Mouse (Mus musculus) kidney, embryonic 15.5 days (tissue): Measurements from ENCODE around the gene Neurl2. TPM values are rescaled to one million over a fixed set of nuclear protein-coding genes. Genes with fewer than 3 reads are reported as not detected.
"Not testable (repeated sequence)": the region's sequence is repeated elsewhere in the genome, so short reads cannot be mapped to it uniquely, and the experiment has no call there.

Experiments
- ATAC-seq: fragments of 200-750 bp; cut with Nextera tagmentation; replicated peaks from 2 replicates; pipeline ENCODE4 v1.8.0; 2017; ENCODE audit warnings: moderate TSS enrichment; ENCODE audit not compliant: low FRiP score
- H3K27ac ChIP-seq: fragments of 300-500 bp; sonication (generic); 2 replicates; pipeline ENCODE4 v1.5.1; 2015; ENCODE audit warnings: mild to moderate bottlenecking, inconsistent platforms
- H3K27me3 ChIP-seq: fragments of 300-500 bp; sonication (generic); 2 replicates; pipeline ENCODE4 v1.6.1; 2015; ENCODE audit warnings: inconsistent platforms
- H3K36me3 ChIP-seq: fragments of 300-500 bp; sonication (generic); 2 replicates; pipeline ENCODE4 v1.6.1; 2015; ENCODE audit warnings: inconsistent platforms
- H3K4me1 ChIP-seq: fragments of 300-500 bp; sonication (generic); 2 replicates; pipeline ENCODE4 v1.6.1; 2015; ENCODE audit warnings: inconsistent platforms
- H3K4me2 ChIP-seq: fragments of 300-500 bp; sonication (generic); 2 replicates; pipeline ENCODE4 v1.6.1; 2015; ENCODE audit warnings: moderate library complexity, mild to moderate bottlenecking, inconsistent platforms
- H3K4me3 ChIP-seq: fragments of 300-500 bp; sonication (generic); replicated peaks from 2 replicates; pipeline ENCODE4 v1.5.1; 2015; ENCODE audit warnings: mild to moderate bottlenecking, inconsistent platforms
- H3K9ac ChIP-seq: fragments of 300-500 bp; sonication (generic); 2 replicates; pipeline ENCODE4 v1.6.1; 2015; ENCODE audit warnings: mild to moderate bottlenecking, inconsistent platforms
- H3K9me3 ChIP-seq: fragments of 300-500 bp; sonication (generic); replicated peaks from 2 replicates; pipeline ENCODE4 v1.6.1; 2016; ENCODE audit warnings: inconsistent platforms
- WGBS: fragments of 180-500 bp; shearing (Covaris S2); methylation state at CpG from one replicate; pipeline ENCODE4 v1.1.7; 2015; ENCODE audit warnings: mixed read lengths; 5-methylcytosine and 5-hydroxymethylcytosine counted together
- polyA plus RNA-seq: library from polyadenylated mRNA; unstranded; fragments of >200 nt; fragmentation: Nextera tagmentation; extraction: Ambion mirVana; gene quantifications from 2 replicates; pipeline ENCODE4 v1.2.1, GENCODE M21; 2015

Neurl2 gene
- polyA plus RNA-seq, 1 experiment from 2014 or later, result 8.9 TPM

DNA sequence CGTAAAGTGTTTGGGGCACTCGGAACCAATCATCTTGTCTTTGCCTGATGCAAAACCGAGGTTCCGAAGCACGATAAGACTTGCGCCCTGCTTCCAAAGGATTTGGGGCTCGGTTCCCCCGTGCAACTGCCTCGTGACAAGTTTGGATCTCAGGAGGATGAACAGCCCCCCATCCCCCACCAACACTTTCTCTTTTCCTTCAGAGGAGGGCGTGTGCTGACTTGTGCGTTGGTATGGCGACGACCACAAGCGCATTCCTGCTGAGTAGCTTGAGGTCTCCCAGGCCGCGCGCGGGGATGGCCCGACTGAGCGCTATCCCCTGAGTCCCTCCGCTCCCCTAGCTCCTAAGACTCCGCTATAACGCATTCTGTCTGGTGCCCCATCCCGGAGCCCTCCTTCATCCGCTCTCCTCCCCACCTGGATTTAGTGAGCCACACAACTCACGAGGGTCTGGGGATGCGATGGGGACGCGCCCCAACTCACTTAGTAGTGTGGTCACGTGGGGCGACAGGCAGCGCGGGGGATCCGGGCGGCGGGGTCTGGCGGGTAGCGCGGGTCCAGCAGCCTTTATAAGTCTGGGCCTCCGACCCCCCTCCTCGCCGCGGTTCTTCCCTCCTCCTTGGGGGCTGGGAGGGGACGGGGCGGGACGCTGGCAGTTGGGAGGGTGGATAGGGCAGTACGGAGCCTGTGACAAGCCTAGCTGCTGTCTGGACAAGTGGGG, 24.0 kb upstream of the Neurl2 start, which contains the start of gene Pltp:
Pltp (minus strand) TSS at position 611 of the 721 bp plus-strand sequence.
- H3K27me3 ChIP-seq, result peaks cover 42% of the 10 kb centered on the region
- ATAC-seq, result peak; percentile 55
- peak within 1 kb of the TSS; percentile 52 for H3K4me3 ChIP-seq
- H3K9me3 ChIP-seq, result no peaks in the 10 kb centered on the region
- H3K4me2 ChIP-seq, result peak within 1 kb of the TSS; percentile 83
- 0 out of 2 replicates have a peak, but pooled peaks cover 3% of the 10 kb centered on the region for H3K36me3 ChIP-seq
- H3K9ac ChIP-seq, result peak within 1 kb of the TSS; percentile 52
- WGBS, result under 1% methylated on average over 47 of the region's 47 CpGs
- peak within 1 kb of the TSS; percentile 51 for H3K27ac ChIP-seq
- peaks cover 65% of the 10 kb centered on the region for H3K4me1 ChIP-seq

DNA sequence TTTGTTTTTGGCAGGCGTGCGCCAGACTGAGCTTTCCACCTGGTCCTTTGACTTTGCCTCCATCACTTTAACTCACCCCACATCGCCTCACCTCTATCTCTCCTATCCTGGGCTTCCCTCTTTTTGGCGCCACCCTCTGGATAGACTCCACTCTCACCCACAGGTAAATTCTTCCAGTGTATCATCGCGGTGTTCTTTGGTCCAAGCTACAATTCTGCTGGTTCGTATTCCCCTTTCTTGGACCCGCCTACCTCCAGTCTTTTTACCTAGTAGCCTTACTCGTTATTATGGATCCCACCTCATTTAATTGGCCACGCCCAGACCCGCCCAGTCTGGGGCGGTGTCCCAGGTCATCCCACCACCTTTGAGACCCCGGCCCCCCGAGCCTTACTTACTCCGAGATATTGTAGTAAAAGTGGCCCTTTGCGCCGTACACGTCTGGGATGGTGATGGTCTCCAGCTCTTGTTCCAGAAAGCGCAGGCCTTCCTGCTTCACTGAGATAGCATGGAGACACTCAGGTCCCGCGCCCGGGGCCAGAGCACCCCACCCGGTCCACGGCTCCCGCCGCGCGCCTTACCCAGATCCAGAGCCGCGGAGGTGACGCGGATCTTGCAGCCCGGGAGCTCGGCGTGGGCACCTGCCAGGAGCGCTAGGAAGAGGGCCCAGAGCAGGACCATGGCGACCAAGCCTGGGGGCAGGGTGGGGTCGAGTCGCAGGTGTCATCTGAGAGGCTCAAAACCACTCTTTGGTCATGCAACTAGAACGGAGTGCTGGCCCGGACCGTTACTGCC, 23.2 kb upstream of the Neurl2 start:
- ATAC-seq, result no peak
- peak overlapping the region; percentile 19; the same call in 1 of the 2 replicates for H3K27ac ChIP-seq
- 2% methylated on average over 42 of the region's 42 CpGs for WGBS
- H3K4me1 ChIP-seq, result peaks cover 58% of the 10 kb centered on the region
- H3K4me2 ChIP-seq, result peak overlapping the region; percentile 83
- peaks cover 42% of the 10 kb centered on the region for H3K27me3 ChIP-seq
- H3K9me3 ChIP-seq, result no peaks in the 10 kb centered on the region
- peak overlapping the region; percentile 52 for H3K4me3 ChIP-seq
- H3K9ac ChIP-seq, result peak overlapping the region; percentile 52
- H3K36me3 ChIP-seq, result 0 out of 2 replicates have a peak, but pooled peaks cover 3% of the 10 kb centered on the region

DNA sequence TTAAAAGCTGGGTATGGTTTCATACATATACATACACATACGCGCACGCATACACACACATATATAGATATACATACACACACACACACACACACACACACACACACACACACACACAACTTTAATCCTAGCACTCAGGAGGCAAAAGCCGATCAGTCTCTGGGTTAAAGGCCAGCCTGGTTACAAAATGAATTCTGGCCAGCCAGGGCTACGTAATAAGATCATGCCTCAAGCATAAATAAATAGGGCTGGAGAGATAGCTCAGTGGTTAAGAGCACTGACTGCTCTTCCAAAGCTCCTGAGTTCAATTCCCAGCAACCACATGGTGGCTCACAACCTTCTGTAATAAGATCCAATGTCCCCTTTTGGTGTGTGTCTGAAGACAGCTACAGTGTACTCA, 22.3 kb upstream of the Neurl2 start:
- not testable (repeated sequence) for H3K9me3 ChIP-seq, H3K4me3 ChIP-seq, H3K9ac ChIP-seq, ATAC-seq, H3K27ac ChIP-seq, H3K36me3 ChIP-seq
- Histone ChIP-seq H3K4me2 (peak overlapping the region; percentile 83), H3K4me1 (peaks cover 49% of the 10 kb centered on the region), H3K27me3 (peaks cover 42% of the 10 kb centered on the region)
- 84% methylated on average over 5 of the region's 5 CpGs for WGBS

DNA sequence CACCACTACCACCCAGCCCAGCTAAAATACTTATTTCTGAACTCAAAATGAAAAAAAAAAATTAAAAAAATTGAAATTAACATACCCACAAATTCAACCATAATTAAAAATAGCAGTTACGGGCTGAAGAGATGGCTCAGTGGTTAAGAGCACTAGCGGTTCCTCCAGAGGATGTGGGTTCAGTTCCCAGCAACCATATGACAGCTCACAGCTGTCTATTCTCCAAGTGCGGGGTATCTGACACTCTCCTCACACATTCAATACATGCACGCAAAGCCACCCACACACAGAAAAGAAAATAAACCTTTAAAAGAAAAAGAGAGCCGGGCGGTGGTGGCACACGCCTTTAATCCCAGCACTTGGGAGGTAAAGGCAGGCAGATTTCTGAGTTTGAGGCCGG, 16.8 kb upstream of the Neurl2 start:
- ATAC-seq, result no peak
- Histone ChIP-seq H3K9ac (no peak overlapping the region), H3K9me3 (no peaks in the 10 kb centered on the region), H3K4me1 (peaks cover 4% of the 10 kb centered on the region; the same call in 1 of the 2 replicates), H3K4me3 (no peak overlapping the region), H3K27ac (no peak overlapping the region), H3K4me2 (no peak overlapping the region), H3K27me3 (peaks cover 10% of the 10 kb centered on the region; the same call in 1 of the 2 replicates), H3K36me3 (0 out of 2 replicates have a peak, but pooled peaks cover 3% of the 10 kb centered on the region)
- WGBS, result 45% methylated on average over 8 of the region's 8 CpGs

DNA sequence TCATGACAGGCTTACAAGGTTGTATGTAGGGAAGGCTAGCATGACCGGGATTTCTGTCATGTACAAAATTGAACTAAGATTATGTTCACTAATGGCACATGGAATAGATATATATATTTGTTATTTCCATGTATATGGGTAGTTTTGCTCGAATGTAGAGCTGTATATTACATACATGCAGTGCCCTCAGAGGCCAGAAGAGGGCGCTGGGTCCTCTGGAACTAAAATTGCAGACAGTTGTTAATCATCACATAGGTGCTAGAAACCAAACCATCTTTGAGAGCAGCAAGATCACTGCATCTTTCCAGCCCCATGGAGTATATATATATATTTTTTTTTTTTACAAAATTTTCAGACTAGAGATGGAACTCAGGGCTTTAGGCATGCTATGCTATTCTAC, 12.5 kb upstream of the Neurl2 start:
- H3K27ac ChIP-seq, result no peak overlapping the region
- H3K36me3 ChIP-seq, result peaks cover 4% of the 10 kb centered on the region; the same call in 1 of the 2 replicates
- no peaks in the 10 kb centered on the region for H3K27me3 ChIP-seq
- no peak for ATAC-seq
- H3K4me1 ChIP-seq, result no peaks in the 10 kb centered on the region
- WGBS, result 53% methylated on average over 3 of the region's 3 CpGs
- no peaks in the 10 kb centered on the region for H3K9me3 ChIP-seq
- no peak overlapping the region for H3K4me3 ChIP-seq
- no peak overlapping the region for H3K9ac ChIP-seq
- H3K4me2 ChIP-seq, result no peak overlapping the region

DNA sequence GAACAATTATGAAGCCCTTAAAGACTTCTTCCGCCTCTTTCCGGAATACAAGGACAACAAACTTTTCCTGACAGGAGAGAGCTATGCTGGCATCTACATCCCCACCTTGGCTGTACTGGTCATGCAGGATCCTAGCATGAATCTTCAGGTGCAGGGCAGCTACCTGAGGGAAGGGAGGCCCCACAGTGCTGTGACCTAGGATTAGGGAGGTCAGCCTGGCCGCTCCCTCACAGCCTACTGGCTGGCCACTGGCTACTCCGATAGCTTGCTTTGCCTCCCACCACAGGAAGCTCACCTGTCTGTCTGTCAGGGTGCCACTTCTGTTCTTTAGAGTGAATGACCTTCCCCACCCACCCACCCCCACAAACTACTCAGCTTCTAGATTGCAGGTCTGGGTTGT, 1.9 kb upstream of the Neurl2 start:
- peaks cover 25% of the 10 kb centered on the region for H3K4me1 ChIP-seq

DNA sequence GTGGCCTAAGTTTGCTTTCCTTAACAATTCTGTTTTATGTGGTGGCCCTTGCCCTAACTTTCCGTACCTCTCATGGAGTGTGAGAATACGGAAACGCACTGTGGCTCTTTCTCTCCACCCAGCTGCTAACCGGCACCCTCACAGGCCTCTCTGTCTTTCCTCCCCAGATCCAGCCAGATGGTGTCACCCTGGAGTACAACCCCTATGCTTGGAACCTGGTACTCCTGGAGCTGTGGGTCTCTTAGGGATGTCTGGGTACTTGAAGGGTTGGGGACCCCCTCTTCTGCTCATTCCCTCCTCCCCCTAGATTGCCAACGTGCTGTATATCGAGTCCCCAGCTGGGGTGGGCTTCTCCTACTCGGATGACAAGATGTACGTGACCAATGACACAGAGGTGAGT, 1.3 kb upstream of the Neurl2 start:
- Histone ChIP-seq H3K9me3 (no peaks in the 10 kb centered on the region), H3K4me3 (peak overlapping the region; percentile 71), H3K4me1 (peaks cover 25% of the 10 kb centered on the region), H3K36me3 (peaks cover 41% of the 10 kb centered on the region), H3K27ac (no peak overlapping the region), H3K4me2 (peak overlapping the region; percentile 90), H3K27me3 (no peaks in the 10 kb centered on the region), H3K9ac (peak overlapping the region; percentile 70)
- 35% methylated on average over 8 of the region's 8 CpGs for WGBS
- ATAC-seq, result no peak

More for the DNA sequence above, 1.9 kb upstream of the Neurl2 start:
- no peak overlapping the region for H3K9ac ChIP-seq
- H3K4me3 ChIP-seq, result peak overlapping the region; percentile 71
- ATAC-seq, result no peak
- no peaks in the 10 kb centered on the region for H3K27me3 ChIP-seq
- H3K27ac ChIP-seq, result no peak overlapping the region
- 89% methylated on average over 4 of the region's 4 CpGs for WGBS
- peak overlapping the region; percentile 90 for H3K4me2 ChIP-seq
- H3K36me3 ChIP-seq, result peaks cover 47% of the 10 kb centered on the region
- H3K9me3 ChIP-seq, result no peaks in the 10 kb centered on the region

DNA sequence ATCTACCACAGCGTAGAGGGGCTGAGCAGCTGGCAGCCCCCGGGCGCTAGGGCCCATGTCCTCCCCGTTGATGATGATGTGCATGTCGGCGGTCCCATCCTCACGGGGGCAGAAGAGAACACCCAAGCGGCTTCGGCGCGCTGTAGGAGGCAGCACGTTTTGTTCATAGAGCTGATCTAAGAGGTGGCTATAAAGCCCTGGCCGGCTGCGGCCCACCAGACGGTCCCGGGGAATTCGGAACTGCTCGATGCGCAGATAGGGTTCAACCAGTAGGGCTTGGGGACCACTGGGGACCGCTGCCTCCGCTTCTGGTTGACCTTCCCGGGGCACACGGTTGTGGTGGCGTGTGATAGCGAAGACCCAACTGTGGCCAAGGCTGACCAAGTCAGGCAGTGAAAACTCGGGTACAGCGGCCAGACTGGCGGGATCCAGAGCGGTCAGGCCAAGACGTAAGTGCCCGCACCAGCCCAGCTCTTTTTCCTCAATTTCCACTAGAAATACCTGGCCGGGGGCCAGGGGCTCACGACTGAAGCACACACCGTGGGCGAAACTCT, 431 bp downstream of the Neurl2 start, which contains the start of gene Ctsa:
Ctsa (plus strand) TSS at position 126 of the 554 bp plus-strand sequence.
- peak within 1 kb of the TSS; percentile 84 for H3K27ac ChIP-seq
- peak within 1 kb of the TSS; percentile 71 for H3K4me3 ChIP-seq
- ATAC-seq, result peak; percentile 79
- peaks cover 25% of the 10 kb centered on the region for H3K4me1 ChIP-seq
- H3K9me3 ChIP-seq, result no peaks in the 10 kb centered on the region
- H3K27me3 ChIP-seq, result no peaks in the 10 kb centered on the region
- peak within 1 kb of the TSS; percentile 90 for H3K4me2 ChIP-seq
- H3K36me3 ChIP-seq, result peaks cover 39% of the 10 kb centered on the region
- H3K9ac ChIP-seq, result peak within 1 kb of the TSS; percentile 70
- 1% methylated on average over 35 of the region's 35 CpGs for WGBS

DNA sequence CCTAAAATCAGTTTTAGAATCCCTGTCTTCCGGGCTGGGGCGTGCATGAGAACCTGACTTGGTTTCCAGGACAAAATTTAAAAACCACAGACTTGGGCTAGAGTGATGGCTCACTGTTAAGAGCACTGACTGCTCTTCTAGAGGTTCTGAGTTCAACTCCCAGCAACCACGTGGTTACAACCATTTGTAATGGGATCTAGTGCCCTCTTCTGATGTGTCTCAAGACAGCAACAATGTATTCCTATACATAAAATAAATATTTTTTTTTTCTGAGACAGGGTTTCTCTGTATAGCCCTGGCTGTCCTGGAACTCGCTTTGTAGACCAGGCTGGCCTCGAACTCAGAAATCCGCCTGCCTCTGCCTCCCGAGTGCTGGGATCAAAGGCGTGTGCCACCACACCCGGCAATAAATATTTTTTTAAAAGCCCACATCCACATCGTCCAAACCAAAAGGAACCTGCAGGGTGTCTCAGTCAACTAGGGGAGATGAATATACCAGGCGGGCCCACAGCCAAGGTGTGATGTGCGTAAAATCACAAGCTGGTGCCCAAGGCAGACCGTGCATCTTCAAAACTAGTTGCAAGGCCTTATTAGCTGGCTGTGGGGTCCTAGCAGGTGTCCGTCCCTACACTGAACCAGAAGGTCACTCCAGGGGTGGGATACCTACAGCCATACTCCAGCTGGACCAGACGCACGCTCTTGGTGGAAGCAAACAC, 1.1 kb downstream of the Neurl2 start:
- no peak for ATAC-seq
- H3K27ac ChIP-seq, result peak overlapping the region; percentile 84
- 57% methylated on average over 16 of the region's 16 CpGs for WGBS

DNA sequence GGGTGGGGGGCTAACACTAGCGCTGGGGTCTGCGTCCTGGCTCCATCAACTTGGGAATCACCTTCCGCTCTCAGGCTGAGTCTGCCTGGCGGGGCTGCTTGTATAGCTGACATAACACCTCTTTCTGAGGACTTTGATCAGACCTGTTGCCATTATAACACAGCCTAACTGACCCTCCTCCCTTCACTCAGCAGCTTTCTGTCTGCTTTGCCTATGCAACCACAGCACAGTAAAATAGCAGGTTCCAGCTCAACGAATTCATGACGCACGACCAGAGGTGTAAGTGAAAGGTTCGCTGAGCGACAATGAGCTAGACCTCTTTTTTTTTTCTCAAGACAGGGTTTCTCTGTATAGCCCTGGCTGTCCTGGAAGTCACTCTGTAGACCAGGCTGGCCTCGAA, 2.2 kb downstream of the Neurl2 start:
- no peak for ATAC-seq
- no peak overlapping the region for H3K9ac ChIP-seq
- WGBS, result 68% methylated on average over 10 of the region's 10 CpGs
- H3K36me3 ChIP-seq, result peaks cover 42% of the 10 kb centered on the region
- H3K4me3 ChIP-seq, result no peak overlapping the region
- H3K27ac ChIP-seq, result no peak overlapping the region
- H3K27me3 ChIP-seq, result no peaks in the 10 kb centered on the region
- peaks cover 25% of the 10 kb centered on the region for H3K4me1 ChIP-seq
- H3K9me3 ChIP-seq, result no peaks in the 10 kb centered on the region
- no peak overlapping the region for H3K4me2 ChIP-seq

More for the DNA sequence above, 1.1 kb downstream of the Neurl2 start:
- Histone ChIP-seq H3K9me3 (no peaks in the 10 kb centered on the region), H3K4me1 (peaks cover 25% of the 10 kb centered on the region), H3K4me3 (peak overlapping the region; percentile 71), H3K9ac (peak overlapping the region; percentile 70; the same call in 1 of the 2 replicates), H3K4me2 (peak overlapping the region; percentile 90), H3K36me3 (peaks cover 41% of the 10 kb centered on the region), H3K27me3 (no peaks in the 10 kb centered on the region)

DNA sequence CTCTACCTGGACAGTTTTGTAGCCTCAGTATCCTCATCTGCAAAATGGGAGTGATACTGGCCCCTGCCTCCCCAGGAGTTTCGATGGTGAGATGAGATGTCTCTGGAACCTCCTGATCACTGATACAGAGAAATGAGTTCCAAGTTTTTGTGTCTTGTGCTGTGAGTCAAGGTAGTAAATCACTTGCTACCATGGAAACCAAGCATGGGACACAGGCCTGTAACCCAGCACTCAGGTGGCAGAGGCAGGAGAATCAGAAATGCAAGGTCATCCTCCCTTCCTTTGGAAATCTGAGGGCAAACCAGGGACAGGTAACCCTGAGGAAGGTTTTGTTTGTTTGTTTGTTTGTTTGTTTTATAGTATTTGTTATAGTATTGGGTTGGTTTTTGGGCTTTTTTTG, 4.2 kb downstream of the Neurl2 start:
- ATAC-seq, result no peak
- no peak overlapping the region for H3K9ac ChIP-seq
- no peaks in the 10 kb centered on the region for H3K27me3 ChIP-seq
- H3K27ac ChIP-seq, result no peak overlapping the region
- H3K4me1 ChIP-seq, result peaks cover 12% of the 10 kb centered on the region
- no peak overlapping the region for H3K4me2 ChIP-seq
- H3K36me3 ChIP-seq, result peaks cover 48% of the 10 kb centered on the region
- WGBS, result 86% methylated on average over 1 of the region's 1 CpGs
- no peaks in the 10 kb centered on the region for H3K9me3 ChIP-seq
- H3K4me3 ChIP-seq, result no peak overlapping the region
